Mouse (Mus musculus) heart, embryonic 12.5 days (tissue): ENCODE measurements around the gene Calhm4. TPM values are rescaled to one million over a fixed set of nuclear protein-coding genes. Genes with fewer than 3 reads are reported as not detected.

ENCODE experiments used
- polyA plus RNA-seq: library from polyadenylated mRNA; unstranded; fragments of >200 nt; fragmentation: Nextera tagmentation; extraction: Ambion mirVana; gene quantifications from 2 replicates; pipeline ENCODE4 v1.2.1, GENCODE M21; 2016

Calhm4 gene
- polyA plus RNA-seq, 1 experiment from 2014 or later = not detected

Other genes starting within 250 kb of the Calhm4 start
- gene Sult3a1, start 186.6 kb downstream of the Calhm4 start, polyA plus RNA-seq = not detected in 2 replicates
- gene Rsph4a, start 139.2 kb downstream of the Calhm4 start, polyA plus RNA-seq = not detected in 2 replicates
- 13.0 and 13.1 TPM in 2 replicates for gene Zup1, start 93.0 kb downstream of the Calhm4 start, polyA plus RNA-seq
- 100.0 and 113 TPM in 2 replicates for gene Rwdd1, start 24.7 kb downstream of the Calhm4 start, polyA plus RNA-seq
- gene Trappc3l, start 6.7 kb downstream of the Calhm4 start, polyA plus RNA-seq = not detected in 2 replicates
- gene Calhm5, start 52.2 kb upstream of the Calhm4 start, polyA plus RNA-seq = 1.3 TPM in 2 replicates
- gene Calhm6, start 83.7 kb upstream of the Calhm4 start, polyA plus RNA-seq = 0.64 and 0.78 TPM in 2 replicates
- gene Dse, start 163.4 kb upstream of the Calhm4 start, polyA plus RNA-seq = 19.9 and 22.0 TPM in 2 replicates
- 81.2 and 85.1 TPM in 2 replicates for gene Tspyl1, start 237.9 kb upstream of the Calhm4 start, polyA plus RNA-seq